8 mouse cellular contexts compared by ENCODE assay signal in genomic region chr5:32862469-32863132, GRCm38 (mm10). TPM values are rescaled to one million over a fixed set of nuclear protein-coding genes. Genes with fewer than 3 reads are reported as not detected.
A peak's percentile ranks its signal among the peaks of the same experiment; 100 is the strongest.
DNase-seq lines count a peak whose midpoint lies in the region; ATAC-seq lines count a peak whose summit lies in the region.

No protein-coding gene starts in this region.

- H3K4me3 ChIP-seq in neural tube, embryonic 11.5 days (ENCODE audit: low read depth, low read length), result peak overlapping the region; percentile 74; the same call in 1 of the 2 replicates
- H3K4me3 ChIP-seq in hindbrain, embryonic 12.5 days, result no peak overlapping the region
- peak overlapping the region; percentile 67; the same call in 1 of the 2 replicates for H3K4me3 ChIP-seq in liver, embryonic 11.5 days (ENCODE audit: low read depth, low read length)
- H3K4me3 ChIP-seq in stomach, embryonic 16.5 days (replicated peaks; ENCODE audit: low read length), result no peak overlapping the region

- H3K27me3 ChIP-seq in neural tube, embryonic 11.5 days (ENCODE audit: control insufficient read depth, insufficient read depth, low read length), result no peaks in the 10 kb centered on the region
- no peaks in the 10 kb centered on the region for H3K27me3 ChIP-seq in hindbrain, embryonic 12.5 days
- H3K27me3 ChIP-seq in liver, embryonic 11.5 days (replicated peaks; ENCODE audit: control insufficient read depth, insufficient read depth, low read length), result no peaks in the 10 kb centered on the region
- no peaks in the 10 kb centered on the region for H3K27me3 ChIP-seq in stomach, embryonic 16.5 days (ENCODE audit: control insufficient read depth, insufficient read depth, low read length)

- no peak overlapping the region for H3K4me2 ChIP-seq in neural tube, embryonic 11.5 days (ENCODE audit: low read depth)
- peak overlapping the region; percentile 60; the same call in 1 of the 2 replicates for H3K4me2 ChIP-seq in hindbrain, embryonic 12.5 days (replicated peaks)
- peak overlapping the region; percentile 61 for H3K4me2 ChIP-seq in liver, embryonic 11.5 days
- peak overlapping the region; percentile 69 for H3K4me2 ChIP-seq in stomach, embryonic 16.5 days (ENCODE audit: low read depth, low read length)

- H3K27ac ChIP-seq in neural tube, embryonic 11.5 days (ENCODE audit: low read depth, low read length), result no peak overlapping the region
- H3K27ac ChIP-seq in hindbrain, embryonic 12.5 days, result no peak overlapping the region
- no peak overlapping the region for H3K27ac ChIP-seq in liver, embryonic 11.5 days (ENCODE audit: low read depth, low read length)
- H3K27ac ChIP-seq in stomach, embryonic 16.5 days (ENCODE audit: low read length), result peak overlapping the region; percentile 90; the same call in 1 of the 2 replicates

- H3K9me3 ChIP-seq in neural tube, embryonic 11.5 days (ENCODE audit: control insufficient read depth, low read length), result no peaks in the 10 kb centered on the region
- H3K9me3 ChIP-seq in hindbrain, embryonic 12.5 days (replicated peaks), result no peaks in the 10 kb centered on the region
- no peaks in the 10 kb centered on the region for H3K9me3 ChIP-seq in liver, embryonic 11.5 days (ENCODE audit: control insufficient read depth, low read length)
- H3K9me3 ChIP-seq in stomach, embryonic 16.5 days (replicated peaks; ENCODE audit: control insufficient read depth, low read length), result no peaks in the 10 kb centered on the region

- H3K9ac ChIP-seq in neural tube, embryonic 11.5 days (ENCODE audit: low read length), result no peak overlapping the region
- no peak overlapping the region for H3K9ac ChIP-seq in hindbrain, embryonic 12.5 days
- H3K9ac ChIP-seq in liver, embryonic 11.5 days (ENCODE audit: low read depth, low read length), result no peak overlapping the region
- no peak overlapping the region for H3K9ac ChIP-seq in stomach, embryonic 16.5 days (ENCODE audit: low read length)

- no peak for DNase-seq in neural tube, embryonic 11.5 days (ENCODE audit: low spot score)
- no peak for DNase-seq in neural tube, embryonic 10.5 days (ENCODE audit: extremely low spot score, low spot score)
- DNase-seq in liver, embryonic 11.5 days (ENCODE audit: low spot score), result no peak
- DNase-seq in cerebellum, adult 8-10 months, result no peak
- DNase-seq in Muller cell, postnatal 12 days (ENCODE audit: inconsistent ontology term), result no peak
- no peak for DNase-seq in gastrocnemius, postnatal 4 days (ENCODE audit: low spot score in 2 of 2)

- 78% methylated on average over 6 of the region's 6 CpGs for WGBS in neural tube, embryonic 11.5 days
- 77% methylated on average over 6 of the region's 6 CpGs for WGBS in hindbrain, embryonic 12.5 days
- 64% methylated on average over 6 of the region's 6 CpGs for WGBS in liver, embryonic 11.5 days
- 55% methylated on average over 6 of the region's 6 CpGs for WGBS in stomach, embryonic 16.5 days

- peaks cover 5% of the 10 kb centered on the region; the same call in 1 of the 2 replicates for H3K4me1 ChIP-seq in neural tube, embryonic 11.5 days (ENCODE audit: control insufficient read depth, insufficient read depth, low read length)
- H3K4me1 ChIP-seq in hindbrain, embryonic 12.5 days, result peaks cover 8% of the 10 kb centered on the region
- peaks cover 5% of the 10 kb centered on the region for H3K4me1 ChIP-seq in liver, embryonic 11.5 days (replicated peaks; ENCODE audit: control insufficient read depth, insufficient read depth, low read length)
- H3K4me1 ChIP-seq in stomach, embryonic 16.5 days (ENCODE audit: control insufficient read depth, insufficient read depth, low read length), result peaks cover 11% of the 10 kb centered on the region; the same call in 1 of the 2 replicates

- H3K36me3 ChIP-seq in neural tube, embryonic 11.5 days (ENCODE audit: control insufficient read depth, insufficient read depth, low read length), result peaks cover 3% of the 10 kb centered on the region
- H3K36me3 ChIP-seq in hindbrain, embryonic 12.5 days, result peaks cover 2% of the 10 kb centered on the region; the same call in 1 of the 2 replicates
- H3K36me3 ChIP-seq in liver, embryonic 11.5 days (ENCODE audit: control insufficient read depth, insufficient read depth, low read length), result no peaks in the 10 kb centered on the region; the same call in 1 of the 2 replicates
- H3K36me3 ChIP-seq in stomach, embryonic 16.5 days (ENCODE audit: control insufficient read depth, insufficient read depth, low read length), result peaks cover 4% of the 10 kb centered on the region; the same call in 1 of the 2 replicates

- ATAC-seq in neural tube, embryonic 11.5 days (ENCODE audit: insufficient read depth, low FRiP score, low TSS enrichment), result no peak
- ATAC-seq in hindbrain, embryonic 12.5 days (ENCODE audit: low FRiP score), result no peak
- no peak for ATAC-seq in liver, embryonic 11.5 days (replicated peaks; ENCODE audit: low FRiP score)
- ATAC-seq in stomach, embryonic 16.5 days (ENCODE audit: insufficient read depth, low FRiP score), result no peak

RNA-seq across cellular contexts. Expression of gene Depdc5, which starts 0.9 kb away (rescaled TPM):
- 33.9 and 39.7 TPM in 2 replicates for polyA plus RNA-seq in neural tube, embryonic 11.5 days (2014; fragmentation: Nextera tagmentation; extraction: Ambion mirVana)
- polyA plus RNA-seq in hindbrain, embryonic 12.5 days (2016; fragmentation: Nextera tagmentation; extraction: Ambion mirVana), result 34.1 and 40.3 TPM in 2 replicates
- polyA plus RNA-seq in liver, embryonic 11.5 days (2014; fragmentation: Nextera tagmentation; extraction: Ambion mirVana), result 22.6 and 24.0 TPM in 2 replicates
- 16.9 and 19.4 TPM in 2 replicates for polyA plus RNA-seq in stomach, embryonic 16.5 days (2015; fragmentation: Nextera tagmentation; extraction: Ambion mirVana)
- total RNA-seq in gastrocnemius, postnatal 4 days (2021), result 10 to 100 TPM; 17.8 to 19.5 TPM

RNA-seq across cellular contexts. Expression of gene Prr14l, which starts 8.5 kb away (rescaled TPM):
- polyA plus RNA-seq in neural tube, embryonic 11.5 days (2014; fragmentation: Nextera tagmentation; extraction: Ambion mirVana), result 12.1 and 12.4 TPM in 2 replicates
- 17.3 and 18.1 TPM in 2 replicates for polyA plus RNA-seq in hindbrain, embryonic 12.5 days (2016; fragmentation: Nextera tagmentation; extraction: Ambion mirVana)
- 13.0 and 14.1 TPM in 2 replicates for polyA plus RNA-seq in liver, embryonic 11.5 days (2014; fragmentation: Nextera tagmentation; extraction: Ambion mirVana)
- 10.3 and 16.3 TPM in 2 replicates for polyA plus RNA-seq in stomach, embryonic 16.5 days (2015; fragmentation: Nextera tagmentation; extraction: Ambion mirVana)
- 10 to 100 TPM; 15.0 to 15.2 TPM for total RNA-seq in gastrocnemius, postnatal 4 days (2021)

RNA-seq across cellular contexts. Expression of gene Gm20671, which starts 35.7 kb away (rescaled TPM):
- polyA plus RNA-seq in neural tube, embryonic 11.5 days (2014; fragmentation: Nextera tagmentation; extraction: Ambion mirVana), result not detected in 2 replicates
- polyA plus RNA-seq in hindbrain, embryonic 12.5 days (2016; fragmentation: Nextera tagmentation; extraction: Ambion mirVana), result not detected in 2 replicates
- not detected in 2 replicates for polyA plus RNA-seq in liver, embryonic 11.5 days (2014; fragmentation: Nextera tagmentation; extraction: Ambion mirVana)
- not detected in 2 replicates for polyA plus RNA-seq in stomach, embryonic 16.5 days (2015; fragmentation: Nextera tagmentation; extraction: Ambion mirVana)
- total RNA-seq in gastrocnemius, postnatal 4 days (2021), result not detected

Comparison
In these comparisons a context has a peak if more than half of its experiments do, and no peak if none do; other contexts are left out.
1. H3K4me3 ChIP-seq: peak in neural tube, embryonic 11.5 days (single experiment) and liver, embryonic 11.5 days (single experiment); none in hindbrain, embryonic 12.5 days (single experiment) and stomach, embryonic 16.5 days (single experiment).